Mouse (Mus musculus): ENCODE measurements around the gene Gm21983.

DNA sequence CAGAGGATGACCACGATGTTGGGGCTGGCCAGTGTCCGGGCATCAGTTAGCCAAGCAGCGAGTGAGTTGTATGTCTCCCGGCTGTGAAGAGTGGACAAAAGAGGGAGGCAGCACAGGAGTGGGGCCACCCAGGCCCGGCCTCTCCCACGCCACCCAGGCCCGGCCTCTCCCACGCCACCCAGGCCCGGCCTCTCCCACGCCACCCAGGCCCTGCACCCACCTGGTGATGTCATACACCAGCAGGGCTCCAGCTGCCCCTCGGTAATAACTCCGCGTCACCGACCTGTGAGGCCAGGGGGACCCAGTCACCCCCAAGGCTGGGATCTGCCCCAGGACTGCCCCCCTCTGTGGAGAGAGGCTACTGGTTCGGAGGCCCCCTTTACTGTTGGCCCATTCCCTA is 6.4 kb downstream of the Gm21983 start:
- TF ChIP-seq CTCF (IDR thresholded peaks at IDR 0.05; ENCODE audit: low read depth) = no peak
- TF ChIP-seq EP300 (IDR thresholded peaks at IDR 0.05; ENCODE audit: low read depth) = no peak

Data from heart, postnatal 0 days (tissue).